Mouse (Mus musculus): ENCODE measurements around the gene Sumo1.

DNA sequence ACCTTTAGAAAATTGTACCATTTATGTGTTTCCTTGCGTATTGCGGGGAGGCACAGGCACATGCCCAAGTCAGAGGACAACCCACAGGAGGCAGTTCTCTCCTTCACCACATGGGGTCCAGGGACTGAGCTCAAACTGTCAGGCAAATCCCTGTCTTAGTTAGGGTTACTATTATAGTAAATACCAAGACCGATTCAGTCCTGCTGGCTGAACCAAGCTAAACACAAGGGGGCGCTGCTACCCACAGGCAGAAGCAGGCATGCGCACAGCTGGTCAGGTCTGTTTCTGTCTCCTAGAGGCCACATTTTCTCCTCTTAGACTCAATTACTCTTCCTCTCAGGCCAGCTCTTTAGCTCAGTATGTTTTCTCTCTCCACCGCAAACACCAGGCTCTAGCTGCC lies 56.8 kb downstream of the Sumo1 start:
- TF ChIP-seq CTCF (conservative IDR thresholded peaks at IDR 0.05; ENCODE audit: low read length) (peak; percentile 89), POU5F1 (IDR thresholded peaks at IDR 0.05; ENCODE audit: borderline replicate concordance, low read length) (no peak)

All from E14TG2a.4 (cell line).